Mouse (Mus musculus) limb, embryonic 14.5 days (tissue): ENCODE data around the gene Fcgbp. TPM values are rescaled to one million over a fixed set of nuclear protein-coding genes. Genes with fewer than 3 reads are reported as not detected.
"Not testable (repeated sequence)": the region's sequence is repeated elsewhere in the genome, so short reads cannot be mapped to it uniquely, and the experiment has no call there.

Source experiments
- ATAC-seq: fragments of 200-750 bp; cut with Nextera tagmentation; 2 replicates; pipeline ENCODE4 v1.8.0; 2017; ENCODE audit warnings: low read depth, moderate number of reproducible peaks, moderate TSS enrichment; ENCODE audit not compliant: low FRiP score
- DNase-seq: peaks from one replicate; pipeline ENCODE4 v3.0.0-alpha.2; 2015; ENCODE audit warnings: low spot score
- H3K27ac ChIP-seq: fragments of 300-500 bp; sonication (generic); replicated peaks from 2 replicates; pipeline ENCODE4 v1.5.1; 2014; ENCODE audit warnings: low read depth, mild to moderate bottlenecking, low read length, moderate library complexity, mixed read lengths
- H3K27me3 ChIP-seq: fragments of 300-500 bp; sonication (generic); 2 replicates; pipeline ENCODE4 v1.6.1; 2014; ENCODE audit warnings: low read length, mixed read lengths; ENCODE audit not compliant: control insufficient read depth, insufficient read depth
- H3K36me3 ChIP-seq: fragments of 300-500 bp; sonication (generic); 2 replicates; pipeline ENCODE4 v1.6.1; 2014; ENCODE audit warnings: mild to moderate bottlenecking, low read length, moderate library complexity, mixed read lengths; ENCODE audit not compliant: control insufficient read depth, insufficient read depth
- H3K4me1 ChIP-seq: fragments of 300-500 bp; sonication (generic); 2 replicates; pipeline ENCODE4 v1.6.1; 2014; ENCODE audit warnings: antibody characterized with exemption, low read length, mixed read lengths; ENCODE audit not compliant: control insufficient read depth, insufficient read depth
- H3K4me2 ChIP-seq: fragments of 300-500 bp; sonication (generic); replicated peaks from 2 replicates; pipeline ENCODE4 v1.6.1; 2014; ENCODE audit warnings: low read depth, mild to moderate bottlenecking, low read length, moderate library complexity; ENCODE audit not compliant: severe bottlenecking
- H3K4me3 ChIP-seq: fragments of 300-500 bp; sonication (generic); replicated peaks from 2 replicates; pipeline ENCODE4 v1.5.1; 2014; ENCODE audit warnings: low read length
- H3K9ac ChIP-seq: fragments of 300-500 bp; sonication (generic); 2 replicates; pipeline ENCODE4 v1.6.1; 2014; ENCODE audit warnings: mild to moderate bottlenecking, low read depth, low read length, moderate library complexity; ENCODE audit not compliant: severe bottlenecking
- H3K9me3 ChIP-seq: fragments of 300-500 bp; sonication (generic); 2 replicates; pipeline ENCODE4 v1.6.1; 2016; ENCODE audit warnings: low read length; ENCODE audit not compliant: control insufficient read depth
- POLR2A ChIP-seq: fragments of 200-500 bp; IDR thresholded peaks from 2 replicates; pipeline ENCODE4 v1.8.0; 2012; ENCODE audit warnings: inconsistent platforms, mild to moderate bottlenecking, moderate library complexity, borderline replicate concordance; ENCODE audit not compliant: insufficient read depth, insufficient read length; ENCODE audit errors: extremely low read depth
- WGBS: fragments of 180-500 bp; shearing (Covaris S2); extraction: QIAGEN DNeasy Blood & Tissue Kit; methylation state at CpG from one replicate; pipeline ENCODE4 v1.1.7; 2014; 5-methylcytosine and 5-hydroxymethylcytosine counted together
- polyA plus RNA-seq, 2 experiments: library from polyadenylated mRNA; depleted of rRNA in 1 of 2; stranded (reverse) in 1 of 2; unstranded in 1 of 2; fragments of >200 nt; fragmentation: Nextera tagmentation in 1 of 2; extraction: Ambion mirVana in 1 of 2; gene quantifications; 2 replicates each; pipeline versions ENCODE4 v1.2.1 to v1.2.3; 2012 to 2014

The Fcgbp gene
- polyA plus RNA-seq, 2 experiments = 0.35 to 0.48 TPM

GRCm38 (mm10) chr7:28086236-28086635 is 15.2 kb downstream of the Fcgbp start:
- 80% methylated on average over 16 of the region's 16 CpGs for WGBS
- ATAC-seq = no peak

GRCm38 (mm10) chr7:28093541-28093940 is 22.5 kb downstream of the Fcgbp start:
- no peak overlapping the region for H3K4me3 ChIP-seq
- no peak for DNase-seq
- WGBS = 31% methylated on average over 11 of the region's 11 CpGs
- H3K27ac ChIP-seq = no peak overlapping the region
- no peak for ATAC-seq
- H3K27me3 ChIP-seq = no peaks in the 10 kb centered on the region
- no peak for TF ChIP-seq POLR2A
- H3K9me3 ChIP-seq = no peaks in the 10 kb centered on the region
- H3K36me3 ChIP-seq = no peaks in the 10 kb centered on the region
- H3K9ac ChIP-seq = no peak overlapping the region
- H3K4me2 ChIP-seq = no peak overlapping the region
- H3K4me1 ChIP-seq = no peaks in the 10 kb centered on the region

More at GRCm38 (mm10) chr7:28086236-28086635, 15.2 kb downstream of the Fcgbp start:
- H3K36me3 ChIP-seq = no peaks in the 10 kb centered on the region
- H3K9me3 ChIP-seq = no peaks in the 10 kb centered on the region
- H3K4me2 ChIP-seq = no peak overlapping the region
- H3K9ac ChIP-seq = no peak overlapping the region
- DNase-seq = no peak
- no peaks in the 10 kb centered on the region for H3K4me1 ChIP-seq
- H3K27me3 ChIP-seq = no peaks in the 10 kb centered on the region
- TF ChIP-seq POLR2A = no peak
- H3K27ac ChIP-seq = no peak overlapping the region
- H3K4me3 ChIP-seq = no peak overlapping the region

- ATAC-seq (no peak), DNase-seq (no peak)
- Histone ChIP-seq H3K27me3 (no peaks in the 10 kb centered on the region), H3K4me2 (no peak overlapping the region), H3K4me3 (no peak overlapping the region), H3K36me3 (no peaks in the 10 kb centered on the region), H3K4me1 (no peaks in the 10 kb centered on the region), H3K9ac (no peak overlapping the region), H3K27ac (no peak overlapping the region), H3K9me3 (peaks cover 8% of the 10 kb centered on the region; the same call in 1 of the 2 replicates)
- WGBS = 92% methylated on average over 16 of the region's 16 CpGs
- no peak for TF ChIP-seq POLR2A
Observed at GRCm38 (mm10) chr7:28099101-28099500, 28.1 kb downstream of the Fcgbp start.

GRCm38 (mm10) chr7:28100596-28101590 is 29.9 kb downstream of the Fcgbp start:
- H3K36me3 ChIP-seq = no peaks in the 10 kb centered on the region
- WGBS = 64% methylated on average over 17 of the region's 17 CpGs
- H3K4me2 ChIP-seq = no peak overlapping the region
- no peak for TF ChIP-seq POLR2A
- no peaks in the 10 kb centered on the region for H3K4me1 ChIP-seq
- no peaks in the 10 kb centered on the region for H3K27me3 ChIP-seq
- H3K27ac ChIP-seq = no peak overlapping the region
- no peak overlapping the region for H3K4me3 ChIP-seq
- peaks cover 8% of the 10 kb centered on the region; the same call in 1 of the 2 replicates for H3K9me3 ChIP-seq
- no peak overlapping the region for H3K9ac ChIP-seq
- ATAC-seq (no peak), DNase-seq (no peak)

GRCm38 (mm10) chr7:28102936-28103335 is 31.9 kb downstream of the Fcgbp start:
- 54% methylated on average over 4 of the region's 5 CpGs for WGBS
- not testable (repeated sequence) for H3K4me2 ChIP-seq, H3K9me3 ChIP-seq, DNase-seq, H3K4me1 ChIP-seq, H3K27ac ChIP-seq, ATAC-seq, H3K36me3 ChIP-seq, H3K9ac ChIP-seq, H3K4me3 ChIP-seq, H3K27me3 ChIP-seq
